In the genomic region with DNA sequence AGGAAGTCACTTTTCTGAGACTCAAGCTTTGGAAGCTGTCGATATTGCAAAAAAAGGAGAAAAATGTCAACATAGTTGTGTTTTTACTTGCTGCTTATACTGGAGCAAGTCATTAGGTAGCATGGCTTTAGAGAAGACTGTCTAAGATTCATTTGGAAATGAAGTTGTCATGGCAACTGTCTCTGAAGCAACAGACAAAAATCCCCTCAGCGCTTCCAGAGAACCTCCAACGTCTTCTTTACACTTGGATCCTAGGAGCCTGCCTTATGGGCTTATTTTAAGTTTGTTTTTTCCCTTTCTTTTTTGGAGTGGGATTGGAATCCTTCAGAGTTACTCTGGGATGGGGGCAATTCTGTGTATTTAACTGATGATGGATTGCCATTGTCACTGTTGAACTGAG, we compare ENCODE assay signal across 19 mouse cellular contexts. TPM values are rescaled to one million over a fixed set of nuclear protein-coding genes. Genes with fewer than 3 reads are reported as not detected.
DNase-seq lines count a peak whose midpoint lies in the region; ATAC-seq and TF ChIP-seq lines count a peak whose summit lies in the region.
"Had no signal": no experiment of that assay in that cellular context is flagged by ENCODE, and none has a peak within 500 bp of the region (broad histone marks: within the 10 kb centered on the region; RNA-seq: fewer than 3 reads in every experiment).

No protein-coding gene starts in this region.

- H3K27ac ChIP-seq in forebrain, embryonic 13.5 days, result no peak overlapping the region
- no peak overlapping the region for H3K27ac ChIP-seq in forebrain, embryonic 11.5 days (ENCODE audit: low read depth, low read length)
- H3K27ac ChIP-seq in lung, postnatal 0 days (ENCODE audit: low read length), result no peak overlapping the region
- H3K27ac ChIP-seq: embryonic facial prominence, embryonic 12.5 days; limb, embryonic 15.5 days; stomach, embryonic 15.5 days had no signal

- TF ChIP-seq EP300 in lung, postnatal 0 days (IDR thresholded peaks at IDR 0.05), result no peak

- H3K9me3 ChIP-seq in forebrain, embryonic 13.5 days (replicated peaks), result no peaks in the 10 kb centered on the region
- no peaks in the 10 kb centered on the region for H3K9me3 ChIP-seq in forebrain, embryonic 11.5 days (ENCODE audit: control insufficient read depth, low read length)
- no peaks in the 10 kb centered on the region for H3K9me3 ChIP-seq in lung, postnatal 0 days (ENCODE audit: low read length)
- H3K9me3 ChIP-seq: embryonic facial prominence, embryonic 12.5 days; limb, embryonic 15.5 days; stomach, embryonic 15.5 days had no signal

- H3K4me2 ChIP-seq in forebrain, embryonic 13.5 days, result no peak overlapping the region
- no peak overlapping the region for H3K4me2 ChIP-seq in forebrain, embryonic 11.5 days (ENCODE audit: low read depth, low read length, severe bottlenecking)
- no peak overlapping the region for H3K4me2 ChIP-seq in lung, postnatal 0 days (replicated peaks; ENCODE audit: low read depth, low read length)
- H3K4me2 ChIP-seq: embryonic facial prominence, embryonic 12.5 days; limb, embryonic 15.5 days; stomach, embryonic 15.5 days had no signal

- ATAC-seq in forebrain, embryonic 13.5 days, result peak; percentile 43; the same call in 1 of the 2 replicates
- ATAC-seq in forebrain, embryonic 11.5 days (replicated peaks; ENCODE audit: low FRiP score), result no peak
- ATAC-seq in lung, postnatal 0 days, result no peak

- H3K4me1 ChIP-seq in forebrain, embryonic 13.5 days, result no peaks in the 10 kb centered on the region
- H3K4me1 ChIP-seq in forebrain, embryonic 11.5 days (replicated peaks; ENCODE audit: control insufficient read depth, insufficient read depth, low read length), result no peaks in the 10 kb centered on the region
- no peaks in the 10 kb centered on the region for H3K4me1 ChIP-seq in lung, postnatal 0 days (ENCODE audit: insufficient read depth, low read depth, low read length)
- H3K4me1 ChIP-seq: embryonic facial prominence, embryonic 12.5 days; limb, embryonic 15.5 days; stomach, embryonic 15.5 days had no signal

- no peak for DNase-seq in forebrain, embryonic 11.5 days (ENCODE audit: low spot score)
- DNase-seq in layer of hippocampus, adult 18-20 months (ENCODE audit: low spot score in 2 of 2), result peak; percentile 15 to 54
- no peak for DNase-seq in layer of hippocampus, postnatal 10 days (ENCODE audit: low spot score in 2 of 2)
- peak; percentile 60 for DNase-seq in brain, embryonic 14.5 days (ENCODE audit: low read depth)
- DNase-seq in left cerebral cortex, postnatal 25 days (ENCODE audit: low spot score in 2 of 2), result peak; percentile 41 to 89
- no peak for DNase-seq in lung, postnatal 0 days (ENCODE audit: low spot score)
- DNase-seq in adrenal gland, postnatal 25 days, result no peak
- DNase-seq: cerebellum, postnatal 14 days; kidney, adult 8-10 months; kidney, postnatal 4 days; lung, adult 2 months; thymus, postnatal 36 days had no signal

- H3K27me3 ChIP-seq in forebrain, embryonic 13.5 days, result no peaks in the 10 kb centered on the region
- H3K27me3 ChIP-seq in forebrain, embryonic 11.5 days (ENCODE audit: control insufficient read depth, insufficient read depth, low read length), result no peaks in the 10 kb centered on the region
- no peaks in the 10 kb centered on the region for H3K27me3 ChIP-seq in lung, postnatal 0 days (replicated peaks; ENCODE audit: insufficient read depth, low read length)
- H3K27me3 ChIP-seq: embryonic facial prominence, embryonic 12.5 days; limb, embryonic 15.5 days; stomach, embryonic 15.5 days had no signal

- no peak for TF ChIP-seq CTCF in brain, embryonic 14.5 days (IDR thresholded peaks at IDR 0.05; ENCODE audit: borderline replicate concordance, extremely low read depth, insufficient read depth, insufficient read length)
- TF ChIP-seq CTCF in lung, postnatal 0 days (IDR thresholded peaks at IDR 0.05), result no peak

- no peak overlapping the region for H3K4me3 ChIP-seq in forebrain, embryonic 13.5 days
- no peak overlapping the region for H3K4me3 ChIP-seq in forebrain, embryonic 11.5 days (ENCODE audit: low read depth, low read length)
- no peak overlapping the region for H3K4me3 ChIP-seq in lung, postnatal 0 days (ENCODE audit: low read depth, low read length)
- H3K4me3 ChIP-seq: embryonic facial prominence, embryonic 12.5 days; limb, embryonic 15.5 days; myocyte; stomach, embryonic 15.5 days had no signal

- H3K36me3 ChIP-seq in forebrain, embryonic 13.5 days (ENCODE audit: poor library complexity, severe bottlenecking), result no peaks in the 10 kb centered on the region
- H3K36me3 ChIP-seq in forebrain, embryonic 11.5 days (ENCODE audit: control insufficient read depth, insufficient read depth, low read length), result no peaks in the 10 kb centered on the region
- no peaks in the 10 kb centered on the region for H3K36me3 ChIP-seq in lung, postnatal 0 days (ENCODE audit: insufficient read depth, low read length)
- H3K36me3 ChIP-seq: embryonic facial prominence, embryonic 12.5 days; limb, embryonic 15.5 days; stomach, embryonic 15.5 days had no signal

- intact Hi-C loops in left cerebral cortex, postnatal 25 days (cut with DNase I), result loop anchor here (5.0 kb wide), 2 partner anchors 103 to 137 kb away; a partner anchor contains a TSS

- 53% methylated on average over 3 of the region's 3 CpGs for WGBS in forebrain, embryonic 13.5 days
- WGBS in forebrain, embryonic 11.5 days, result 70% methylated on average over 3 of the region's 3 CpGs
- WGBS in lung, postnatal 0 days, result 84% methylated on average over 3 of the region's 3 CpGs

- no peak overlapping the region for H3K9ac ChIP-seq in forebrain, embryonic 13.5 days
- no peak overlapping the region for H3K9ac ChIP-seq in forebrain, embryonic 11.5 days (ENCODE audit: low read length)
- H3K9ac ChIP-seq in lung, postnatal 0 days (replicated peaks; ENCODE audit: low read depth), result no peak overlapping the region
- H3K9ac ChIP-seq: embryonic facial prominence, embryonic 12.5 days; limb, embryonic 15.5 days; stomach, embryonic 15.5 days had no signal

- no peak for TF ChIP-seq POLR2A in brain, embryonic 14.5 days (IDR thresholded peaks at IDR 0.05; ENCODE audit: borderline replicate concordance, extremely low read depth, insufficient read depth, insufficient read length, poor library complexity, severe bottlenecking)

RNA-seq across cellular contexts. Expression of a gene that starts 11.9 kb away (rescaled TPM):
- not detected in 2 replicates for polyA plus RNA-seq in forebrain, embryonic 13.5 days (2015; fragmentation: Nextera tagmentation; extraction: Ambion mirVana)
- polyA plus RNA-seq in forebrain, embryonic 11.5 days (2014; fragmentation: Nextera tagmentation; extraction: Ambion mirVana), result not detected in 2 replicates
- total RNA-seq in layer of hippocampus, adult 18-20 months (2021), result not detected
- not detected for total RNA-seq in layer of hippocampus, postnatal 10 days (2021)
- polyA plus RNA-seq in brain, embryonic 14.5 days (2012; rRNA removed), result not detected in 2 replicates
- not detected for total RNA-seq in left cerebral cortex, postnatal 25 days (2021)
- not detected in 2 replicates for polyA plus RNA-seq in lung, postnatal 0 days (2015; fragmentation: Nextera tagmentation; extraction: Ambion mirVana)
- total RNA-seq in adrenal gland, postnatal 25 days (2021), result not detected in 2 replicates
- total RNA-seq: granulocyte monocyte progenitor cell, adult 5-6 weeks had no signal
- polyA plus RNA-seq: embryonic facial prominence, embryonic 12.5 days; heart, embryonic 14.5 days; limb, embryonic 15.5 days; lung, adult 2 months; myocyte; stomach, embryonic 15.5 days had no signal

RNA-seq across cellular contexts. Expression of a gene that starts 39.4 kb away (rescaled TPM):
- not detected in 2 replicates for polyA plus RNA-seq in forebrain, embryonic 13.5 days (2015; fragmentation: Nextera tagmentation; extraction: Ambion mirVana)
- 0.12 TPM in 1 of 2 replicates, not detected in the other for polyA plus RNA-seq in forebrain, embryonic 11.5 days (2014; fragmentation: Nextera tagmentation; extraction: Ambion mirVana)
- total RNA-seq in layer of hippocampus, adult 18-20 months (2021), result not detected
- not detected for total RNA-seq in layer of hippocampus, postnatal 10 days (2021)
- polyA plus RNA-seq in brain, embryonic 14.5 days (2012; rRNA removed), result not detected in 2 replicates
- under 1 TPM in 1 of 2 experiments, not detected in 1; 0.16 TPM for total RNA-seq in left cerebral cortex, postnatal 25 days (2021)
- not detected in 2 replicates for polyA plus RNA-seq in lung, postnatal 0 days (2015; fragmentation: Nextera tagmentation; extraction: Ambion mirVana)
- 1.5 TPM in 2 replicates for total RNA-seq in adrenal gland, postnatal 25 days (2021)
- total RNA-seq: granulocyte monocyte progenitor cell, adult 5-6 weeks had no signal
- polyA plus RNA-seq: embryonic facial prominence, embryonic 12.5 days; heart, embryonic 14.5 days; limb, embryonic 15.5 days; lung, adult 2 months; myocyte; stomach, embryonic 15.5 days had no signal

RNA-seq across cellular contexts. Expression of a gene that starts 43.0 kb away (rescaled TPM):
- polyA plus RNA-seq in forebrain, embryonic 13.5 days (2015; fragmentation: Nextera tagmentation; extraction: Ambion mirVana), result not detected in 2 replicates
- not detected in 2 replicates for polyA plus RNA-seq in forebrain, embryonic 11.5 days (2014; fragmentation: Nextera tagmentation; extraction: Ambion mirVana)
- not detected for total RNA-seq in layer of hippocampus, adult 18-20 months (2021)
- not detected for total RNA-seq in layer of hippocampus, postnatal 10 days (2021)
- polyA plus RNA-seq in brain, embryonic 14.5 days (2012; rRNA removed), result 0.03 TPM in 1 of 2 replicates, not detected in the other
- not detected for total RNA-seq in left cerebral cortex, postnatal 25 days (2021)
- not detected in 2 replicates for polyA plus RNA-seq in lung, postnatal 0 days (2015; fragmentation: Nextera tagmentation; extraction: Ambion mirVana)
- not detected in 2 replicates for total RNA-seq in adrenal gland, postnatal 25 days (2021)
- total RNA-seq: granulocyte monocyte progenitor cell, adult 5-6 weeks had no signal
- polyA plus RNA-seq: embryonic facial prominence, embryonic 12.5 days; heart, embryonic 14.5 days; limb, embryonic 15.5 days; lung, adult 2 months; myocyte; stomach, embryonic 15.5 days had no signal

Comparison
In these comparisons a context has a peak if more than half of its experiments do, and no peak if none do; other contexts are left out.
1. DNase-seq: peak in layer of hippocampus, adult 18-20 months (2 of 2), brain, embryonic 14.5 days (single experiment) and left cerebral cortex, postnatal 25 days (2 of 2); none in forebrain, embryonic 11.5 days (single experiment), layer of hippocampus, postnatal 10 days (0 of 2), lung, postnatal 0 days (single experiment) and adrenal gland, postnatal 25 days (single experiment).